Mouse (Mus musculus) small intestine, adult 2 months (tissue): ENCODE measurements around the gene Hsf2bp.

Experiments used
- CTCF ChIP-seq: fragments of 200-500 bp; IDR thresholded peaks from 2 replicates; pipeline ENCODE4 v1.5.1; 2012; ENCODE audit warnings: low read depth, mild to moderate bottlenecking, control low read depth, inconsistent platforms, low read length, moderate library complexity, mixed read lengths; ENCODE audit not compliant: insufficient replicate concordance, insufficient read length; ENCODE audit errors: extremely low read depth
- POLR2A ChIP-seq: fragments of 200-500 bp; IDR thresholded peaks from 2 replicates; pipeline ENCODE4 v1.6.1; 2012; ENCODE audit warnings: low read depth, mild to moderate bottlenecking, control low read depth, inconsistent platforms, low read length, moderate library complexity

GRCm38 (mm10) chr17:31914323-31914722, 121.8 kb downstream of the Hsf2bp start:
- no peak for TF ChIP-seq CTCF
- no peak for TF ChIP-seq POLR2A
